Mouse (Mus musculus) Patski (cell line): Measurements from ENCODE around the gene Apoa2. TPM values are rescaled to one million over a fixed set of nuclear protein-coding genes. Genes with fewer than 3 reads are reported as not detected.

Source experiments
- ATAC-seq: fragments of 100-300 bp; one replicate; pipeline ENCODE4 v1.8.0; 2021
- CTCF ChIA-PET: fragments of 350-600 bp; sonication (Branson Sonifier 250); formaldehyde crosslinking; loops from one replicate; lab custom pipeline; 2022; ENCODE audit warnings: inconsistent platforms; lab: Charles Lee
- POLR2A ChIA-PET: fragments of 350-600 bp; sonication (Branson Sonifier 250); formaldehyde crosslinking; loops from one replicate; lab custom pipeline; 2022; ENCODE audit warnings: antibody characterized with exemption, inconsistent platforms; lab: Charles Lee
- DNase-seq: peaks from one replicate; pipeline ENCODE4 v3.0.0-alpha.2; 2011; ENCODE audit warnings: low read depth, low spot score
- H3K27me3 ChIP-seq: fragments of 371-371 bp; one replicate; pipeline ENCODE4 v1.5.1; 2021
- CTCF ChIP-seq: fragments of 100-300 bp; IDR thresholded peaks from one replicate; pipeline ENCODE4 v1.5.1; 2021
- in situ Hi-C: fragments of 300-500 bp; cut with MboI; formaldehyde crosslinking; loops from 3 replicates; pipeline ENCODE4 v1.11.1; 2018; ENCODE audit warnings: low pct_unique_long_range_greater_than_20kb, mixed read lengths
- polyA plus RNA-seq: library from polyadenylated mRNA; unstranded; gene quantifications from one replicate; pipeline ENCODE4 v1.2.3, GENCODE M21; 2021

Apoa2 gene
- polyA plus RNA-seq, 1 experiment from 2014 or later = not detected

GRCm38 (mm10) chr1:171203471-171204248, 21.2 kb upstream of the Apoa2 start:
- no peak for TF ChIP-seq CTCF
- ATAC-seq (no peak), DNase-seq (no peak)
- CTCF ChIA-PET = interaction anchor here (10.6 kb wide), 1 partner anchor 8 kb away, joined by 97 read pairs; the partner anchor contains the start of gene Pcp4l1
- H3K27me3 ChIP-seq = no peaks in the 10 kb centered on the region
- POLR2A ChIA-PET = interaction anchor here (1.4 kb wide), 1 partner anchor 9 kb away, joined by 4 read pairs; no protein-coding TSS in a partner anchor
- in situ Hi-C loops = no loop called here

DNA sequence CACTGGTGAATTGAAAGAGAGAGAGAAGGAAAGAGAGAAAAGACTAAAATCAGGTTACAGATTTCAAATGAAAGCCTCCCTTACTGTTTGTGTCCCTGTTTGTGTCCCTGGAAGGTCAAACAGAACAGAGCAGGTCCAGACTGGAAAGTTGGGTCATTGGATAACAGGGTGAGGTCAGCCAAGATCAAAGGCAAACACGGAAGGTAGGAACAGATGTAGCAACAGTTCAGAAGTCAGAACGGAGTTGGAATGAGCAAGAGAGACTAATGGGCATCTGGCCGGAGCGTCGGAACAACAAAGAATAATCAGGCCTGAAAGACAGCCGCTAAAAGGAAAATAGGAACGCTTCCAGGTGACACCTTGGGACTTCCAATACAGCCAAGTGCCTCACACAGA, 20.6 kb upstream of the Apoa2 start:
- POLR2A ChIA-PET = no interaction called here
- in situ Hi-C loops = no loop called here
- no peak for DNase-seq
- CTCF ChIA-PET = interaction anchor here (10.6 kb wide), 1 partner anchor 8 kb away, joined by 97 read pairs; the partner anchor contains the start of gene Pcp4l1
- no peak for ATAC-seq
- no peaks in the 10 kb centered on the region for H3K27me3 ChIP-seq
- no peak for TF ChIP-seq CTCF

GRCm38 (mm10) chr1:171205704-171206493, 19.0 kb upstream of the Apoa2 start:
- no peak for TF ChIP-seq CTCF
- in situ Hi-C loops = no loop called here

DNA sequence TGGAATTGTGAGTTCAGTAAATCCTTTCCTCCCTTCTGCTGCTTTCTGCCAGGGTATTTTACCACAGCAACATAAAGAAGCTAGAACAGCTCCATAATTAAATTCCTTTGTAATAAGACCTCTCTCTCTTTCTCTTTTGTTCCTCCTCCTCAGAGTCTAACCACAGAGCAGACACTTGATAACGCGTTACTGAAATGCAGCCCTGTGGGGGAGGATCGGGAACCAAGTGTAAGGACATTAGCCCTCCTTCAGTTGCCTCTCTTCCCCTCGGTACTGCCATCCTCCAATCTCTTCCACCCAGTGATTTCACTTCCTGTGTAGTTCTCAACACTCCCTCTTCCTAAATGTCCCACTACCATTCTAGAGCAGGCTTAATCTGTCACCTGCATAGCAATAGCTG, 15.4 kb upstream of the Apoa2 start:
- ATAC-seq (no peak), DNase-seq (no peak)
- ChIA-PET POLR2A (no interaction called here), CTCF (interaction anchor here (0.6 to 10.6 kb wide), 5 partner anchors 10 to 98 kb away, joined by 3 to 97 read pairs (median 4); partner anchors contain the start of gene Pcp4l1)
- no peak for TF ChIP-seq CTCF
- no peaks in the 10 kb centered on the region for H3K27me3 ChIP-seq
- in situ Hi-C loops = no loop called here

More at GRCm38 (mm10) chr1:171205704-171206493, 19.0 kb upstream of the Apoa2 start:
- CTCF ChIA-PET = interaction anchor here (1.1 to 10.6 kb wide), 3 partner anchors 10 to 16 kb away, joined by 3 to 97 read pairs (median 3); partner anchors contain the start of genes Pcp4l1 and Tomm40l
- no peaks in the 10 kb centered on the region for H3K27me3 ChIP-seq
- ATAC-seq (no peak), DNase-seq (no peak)
- POLR2A ChIA-PET = interaction anchor here (1.1 kb wide), 1 partner anchor 14 kb away, joined by 3 read pairs; no protein-coding TSS in a partner anchor

GRCm38 (mm10) chr1:171212854-171213253, 12.0 kb upstream of the Apoa2 start:
- H3K27me3 ChIP-seq = no peaks in the 10 kb centered on the region
- no peak for ATAC-seq
- TF ChIP-seq CTCF = no peak
- POLR2A ChIA-PET = interaction anchor here (0.5 to 1.3 kb wide), 3 partner anchors 10 to 431 kb away, joined by 3 to 4 read pairs (median 3); no protein-coding TSS in a partner anchor
- no peak for DNase-seq
- in situ Hi-C loops = no loop called here
- CTCF ChIA-PET = interaction anchor here (0.7 to 10.6 kb wide), 5 partner anchors 8 to 64 kb away, joined by 3 to 97 read pairs (median 4); partner anchors contain the start of gene Pcp4l1

DNA sequence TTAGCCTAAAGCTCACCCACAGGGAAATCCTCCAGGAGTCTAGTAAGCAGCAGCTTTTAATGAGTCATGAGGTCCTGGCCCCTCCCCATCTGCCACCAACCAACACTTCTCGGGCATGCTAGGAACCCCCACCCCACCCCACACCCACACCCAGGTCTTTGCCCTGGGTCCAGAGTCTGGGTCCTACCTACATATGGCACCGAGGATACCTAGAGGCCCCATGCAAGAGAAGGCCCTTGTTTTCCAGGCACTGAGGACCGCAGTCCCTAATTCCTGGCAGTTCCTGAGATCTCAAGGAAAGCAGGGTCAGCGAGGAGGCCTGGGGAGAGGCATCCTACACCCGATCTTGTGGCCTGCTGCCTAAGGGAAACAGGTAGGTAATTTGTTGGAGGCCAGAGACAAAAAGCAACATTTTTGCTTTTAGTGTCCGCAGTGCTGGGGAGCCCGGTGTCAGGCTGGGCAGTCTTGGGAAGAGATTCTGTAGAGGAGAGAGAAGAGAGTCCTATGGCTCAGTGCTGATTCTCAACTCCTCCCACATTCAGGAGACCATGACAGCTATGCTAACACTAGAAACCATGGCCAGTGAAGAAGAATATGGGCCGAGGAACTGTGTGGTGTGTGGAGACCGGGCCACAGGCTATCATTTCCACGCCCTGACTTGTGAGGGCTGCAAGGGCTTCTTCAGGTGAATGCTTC, 10.9 kb upstream of the Apoa2 start, which contains the start of gene Nr1i3:
Gene Nr1i3 (plus strand): TSS at position 170 of the 696 bp plus-strand sequence.
- in situ Hi-C loops = no loop called here
- POLR2A ChIA-PET = interaction anchor here (0.6 to 1.2 kb wide), 3 partner anchors 25 to 87 kb away, joined by 3 to 4 read pairs (median 3); no protein-coding TSS in a partner anchor
- H3K27me3 ChIP-seq = no peaks in the 10 kb centered on the region
- TF ChIP-seq CTCF = no peak
- ATAC-seq = no peak
- CTCF ChIA-PET = interaction anchor here (1.1 to 10.6 kb wide), 3 partner anchors 18 to 51 kb away, joined by 4 to 97 read pairs (median 5); partner anchors contain the start of gene Pcp4l1
- DNase-seq = no peak

DNA sequence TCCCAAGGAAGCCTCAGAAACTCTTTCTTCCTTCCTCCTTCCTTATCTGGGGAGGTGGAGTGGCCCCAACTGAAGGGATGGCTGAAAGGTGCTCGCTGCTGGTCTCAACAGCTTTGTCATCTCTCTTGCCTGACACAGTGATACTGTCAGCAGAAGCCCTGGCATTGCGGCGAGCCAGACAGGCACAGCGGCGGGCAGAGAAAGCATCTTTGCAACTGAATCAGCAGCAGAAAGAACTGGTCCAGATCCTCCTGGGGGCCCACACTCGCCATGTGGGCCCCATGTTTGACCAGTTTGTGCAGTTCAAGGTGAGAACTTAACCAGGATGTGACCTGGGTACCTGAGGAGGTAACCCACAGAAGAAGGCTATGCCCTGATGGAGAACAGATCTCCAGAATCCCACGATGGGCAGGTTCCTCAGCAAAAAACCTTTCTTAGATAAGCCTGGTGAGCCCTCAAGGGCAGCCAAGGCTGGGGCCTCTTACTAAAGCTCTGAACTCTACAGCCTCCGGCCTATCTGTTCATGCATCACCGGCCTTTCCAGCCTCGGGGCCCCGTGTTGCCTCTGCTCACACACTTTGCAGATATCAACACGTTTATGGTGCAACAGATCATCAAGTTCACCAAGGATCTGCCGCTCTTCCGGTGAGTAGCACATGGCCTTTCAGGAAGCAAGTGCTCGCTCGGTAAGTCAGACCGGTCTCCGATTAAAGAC, 8.5 kb upstream of the Apoa2 start:
- ATAC-seq (no peak), DNase-seq (no peak)
- in situ Hi-C loops = no loop called here
- ChIA-PET POLR2A (no interaction called here), CTCF (no interaction called here)
- no peak for TF ChIP-seq CTCF
- no peaks in the 10 kb centered on the region for H3K27me3 ChIP-seq

- in situ Hi-C loops = loop anchor here (5.0 kb wide), 2 partner anchors 59 to 109 kb away; partner anchors contain the start of gene Cfap126
These were observed 4.0 kb upstream of the Apoa2 start for GRCm38 (mm10) chr1:171220871-171221270.

More at GRCm38 (mm10) chr1:171220871-171221270, 4.0 kb upstream of the Apoa2 start:
- H3K27me3 ChIP-seq = no peaks in the 10 kb centered on the region
- peak; percentile 48 for DNase-seq
- CTCF ChIA-PET = interaction anchor here (0.7 to 3.1 kb wide), 26 partner anchors 9 to 109 kb away, joined by 3 to 28 read pairs (median 5); partner anchors contain the start of gene Ndufs2
- POLR2A ChIA-PET = interaction anchor here (0.6 to 2.0 kb wide), 7 partner anchors 14 to 102 kb away, joined by 3 to 6 read pairs (median 3); partner anchors contain the start of gene Fcer1g
- ATAC-seq = peak; percentile 35
- TF ChIP-seq CTCF = no peak
